Mouse (Mus musculus) kidney, postnatal 0 days (tissue): Measurements from ENCODE around the gene Srl. TPM values are rescaled to one million over a fixed set of nuclear protein-coding genes. Genes with fewer than 3 reads are reported as not detected.

Experiments
- ATAC-seq: fragments of 200-750 bp; cut with Nextera tagmentation; replicated peaks from 2 replicates; pipeline ENCODE4 v1.8.0; 2017; ENCODE audit warnings: low read depth, moderate number of reproducible peaks, moderate TSS enrichment, moderate library complexity; ENCODE audit not compliant: low FRiP score
- DNase-seq: peaks from one replicate; pipeline ENCODE4 v3.0.0-alpha.2; 2016; ENCODE audit warnings: low spot score
- H3K27ac ChIP-seq: fragments of 300-500 bp; sonication (generic); 2 replicates; pipeline ENCODE4 v1.5.1; 2014; ENCODE audit warnings: mild to moderate bottlenecking
- H3K27me3 ChIP-seq: fragments of 300-500 bp; sonication (generic); 2 replicates; pipeline ENCODE4 v1.6.1; 2014; ENCODE audit warnings: low read length, mixed read lengths; ENCODE audit not compliant: insufficient read depth
- H3K36me3 ChIP-seq: fragments of 300-500 bp; sonication (generic); 2 replicates; pipeline ENCODE4 v1.6.1; 2014; ENCODE audit warnings: low read length, mixed read lengths; ENCODE audit not compliant: insufficient read depth
- H3K4me1 ChIP-seq: fragments of 300-500 bp; sonication (generic); replicated peaks from 2 replicates; pipeline ENCODE4 v1.6.1; 2014; ENCODE audit warnings: antibody characterized with exemption, low read length, mixed read lengths; ENCODE audit not compliant: insufficient read depth
- H3K4me2 ChIP-seq: fragments of 300-500 bp; sonication (generic); 2 replicates; pipeline ENCODE4 v1.6.1; 2014; ENCODE audit warnings: mild to moderate bottlenecking, low read length, moderate library complexity, mixed read lengths
- H3K4me3 ChIP-seq: fragments of 300-500 bp; sonication (generic); replicated peaks from 2 replicates; pipeline ENCODE4 v1.5.1; 2014; ENCODE audit warnings: low read depth, low read length
- H3K9ac ChIP-seq: fragments of 300-500 bp; sonication (generic); 2 replicates; pipeline ENCODE4 v1.6.1; 2014; ENCODE audit warnings: low read depth, low read length
- H3K9me3 ChIP-seq: fragments of 300-500 bp; sonication (generic); replicated peaks from 2 replicates; pipeline ENCODE4 v1.6.1; 2016; ENCODE audit warnings: low read length, inconsistent platforms, mixed read lengths
- CTCF ChIP-seq: IDR thresholded peaks from 2 replicates; pipeline ENCODE4 v1.5.1; 2016; ENCODE audit warnings: antibody characterized with exemption, low read depth, mild to moderate bottlenecking, moderate library complexity
- WGBS: fragments of 180-500 bp; shearing (Covaris S2); extraction: QIAGEN DNeasy Blood & Tissue Kit; methylation state at CpG from one replicate; pipeline ENCODE4 v1.1.7; 2014; 5-methylcytosine and 5-hydroxymethylcytosine counted together
- polyA plus RNA-seq: library from polyadenylated mRNA; unstranded; fragments of >200 nt; fragmentation: Nextera tagmentation; extraction: Ambion mirVana; gene quantifications from 2 replicates; pipeline ENCODE4 v1.2.1, GENCODE M21; 2015

The Srl gene
- polyA plus RNA-seq, 1 experiment from 2014 or later, result 8.5 TPM

GRCm38 (mm10) chr16:4548953-4549688 is 7.5 kb upstream of the Srl start:
- H3K27ac ChIP-seq, result no peak overlapping the region
- 82% methylated on average over 18 of the region's 18 CpGs for WGBS
- peaks cover 9% of the 10 kb centered on the region for H3K4me1 ChIP-seq
- H3K9ac ChIP-seq, result no peak overlapping the region
- ATAC-seq, result no peak
- peak; percentile 41 for TF ChIP-seq CTCF
- peaks cover 20% of the 10 kb centered on the region for H3K36me3 ChIP-seq
- H3K27me3 ChIP-seq, result no peaks in the 10 kb centered on the region
- H3K4me2 ChIP-seq, result no peak overlapping the region
- no peak overlapping the region for H3K4me3 ChIP-seq
- H3K9me3 ChIP-seq, result no peaks in the 10 kb centered on the region
- no peak for DNase-seq

DNA sequence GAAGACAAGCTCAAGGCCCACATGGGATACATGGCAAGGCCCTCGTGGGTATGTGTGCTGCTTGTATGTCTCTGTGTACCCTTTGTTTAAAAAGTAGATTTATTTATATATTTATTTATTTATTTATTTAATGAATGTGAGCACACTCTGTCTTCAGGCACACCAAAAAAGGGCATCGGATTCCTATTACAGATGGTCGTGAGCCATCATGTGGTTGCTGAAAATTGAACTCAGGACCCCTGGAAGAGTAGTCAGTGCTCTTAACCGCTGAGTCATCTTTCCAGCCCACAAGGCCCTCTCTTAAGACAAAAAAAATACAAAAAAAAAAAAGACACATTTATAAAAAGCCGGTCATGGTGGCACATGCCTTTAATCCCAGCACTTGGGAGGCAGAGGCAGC is 6.0 kb upstream of the Srl start:
- no peak overlapping the region for H3K9ac ChIP-seq
- H3K27ac ChIP-seq, result no peak overlapping the region
- no peak for TF ChIP-seq CTCF
- H3K4me2 ChIP-seq, result no peak overlapping the region
- H3K4me1 ChIP-seq, result peaks cover 1% of the 10 kb centered on the region
- H3K4me3 ChIP-seq, result no peak overlapping the region
- no peaks in the 10 kb centered on the region for H3K27me3 ChIP-seq
- ATAC-seq (no peak), DNase-seq (no peak)
- peaks cover 20% of the 10 kb centered on the region for H3K36me3 ChIP-seq
- no peaks in the 10 kb centered on the region for H3K9me3 ChIP-seq
- 87% methylated on average over 5 of the region's 5 CpGs for WGBS

GRCm38 (mm10) chr16:4546838-4547237 is 5.2 kb upstream of the Srl start:
- Histone ChIP-seq H3K4me2 (no peak overlapping the region), H3K4me1 (no peaks in the 10 kb centered on the region), H3K36me3 (peaks cover 20% of the 10 kb centered on the region), H3K9ac (no peak overlapping the region), H3K4me3 (no peak overlapping the region), H3K27me3 (no peaks in the 10 kb centered on the region), H3K9me3 (no peaks in the 10 kb centered on the region), H3K27ac (no peak overlapping the region)
- ATAC-seq (no peak), DNase-seq (no peak)
- no peak for TF ChIP-seq CTCF
- WGBS, result 94% methylated on average over 8 of the region's 8 CpGs

- DNase-seq (no peak), ATAC-seq (no peak)
- no peak overlapping the region for H3K4me3 ChIP-seq
- peaks cover 20% of the 10 kb centered on the region for H3K36me3 ChIP-seq
- H3K27me3 ChIP-seq, result no peaks in the 10 kb centered on the region
- H3K4me2 ChIP-seq, result no peak overlapping the region
- no peak overlapping the region for H3K9ac ChIP-seq
- 74% methylated on average over 9 of the region's 9 CpGs for WGBS
- no peaks in the 10 kb centered on the region for H3K4me1 ChIP-seq
- no peaks in the 10 kb centered on the region for H3K9me3 ChIP-seq
- TF ChIP-seq CTCF, result no peak
- H3K27ac ChIP-seq, result no peak overlapping the region
These were observed 3.2 kb upstream of the Srl start for GRCm38 (mm10) chr16:4544845-4545244.

DNA sequence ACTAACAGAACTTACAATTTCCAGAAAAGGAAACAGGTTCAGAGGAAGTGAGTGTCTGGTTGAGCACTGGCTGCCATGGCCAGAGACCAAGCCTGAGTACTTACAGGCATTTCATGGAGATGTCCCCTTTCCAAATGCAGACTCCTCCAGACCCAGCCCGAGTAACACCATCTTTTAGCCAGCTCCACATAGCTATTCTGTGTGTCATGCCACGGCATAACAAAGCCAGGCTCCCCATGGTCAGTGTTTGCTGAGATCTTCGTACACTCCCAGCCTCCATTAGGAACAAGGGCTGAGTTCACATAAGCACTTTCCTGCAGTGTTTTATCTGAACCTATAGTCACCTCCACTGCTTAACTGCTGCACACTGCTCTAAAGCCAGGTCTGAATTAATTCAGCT is 1.6 kb upstream of the Srl start:
- no peaks in the 10 kb centered on the region for H3K9me3 ChIP-seq
- whole genome bisulfite sequencing, result 81% methylated on average over 3 of the region's 3 CpGs
- no peaks in the 10 kb centered on the region for H3K4me1 ChIP-seq
- no peak overlapping the region for H3K4me2 ChIP-seq
- no peaks in the 10 kb centered on the region for H3K27me3 ChIP-seq
- DNase-seq, result no peak
- H3K36me3 ChIP-seq, result peaks cover 14% of the 10 kb centered on the region; the same call in 1 of the 2 replicates
- H3K27ac ChIP-seq, result no peak overlapping the region
- no peak for TF ChIP-seq CTCF
- no peak for ATAC-seq
- no peak overlapping the region for H3K4me3 ChIP-seq
- H3K9ac ChIP-seq, result no peak overlapping the region

- H3K4me3 ChIP-seq, result no peak overlapping the region
- H3K4me2 ChIP-seq, result peak overlapping the region; percentile 36
- H3K27me3 ChIP-seq, result no peaks in the 10 kb centered on the region
- TF ChIP-seq CTCF, result no peak
- no peaks in the 10 kb centered on the region for H3K4me1 ChIP-seq
- H3K27ac ChIP-seq, result no peak overlapping the region
- H3K9me3 ChIP-seq, result no peaks in the 10 kb centered on the region
- DNase-seq (no peak), ATAC-seq (no peak; the same call in 1 of the 2 replicates)
- peaks cover 14% of the 10 kb centered on the region; the same call in 1 of the 2 replicates for H3K36me3 ChIP-seq
- H3K9ac ChIP-seq, result peak overlapping the region; percentile 31; the same call in 1 of the 2 replicates
- 34% methylated on average over 7 of the region's 7 CpGs for WGBS
These were observed 689 bp upstream of the Srl start for GRCm38 (mm10) chr16:4542236-4542774.
